Mouse (Mus musculus) stomach, embryonic 16.5 days (tissue): ENCODE results near the gene Evi5. TPM values are rescaled to one million over a fixed set of nuclear protein-coding genes. Genes with fewer than 3 reads are reported as not detected.

Experiments used
- ATAC-seq: fragments of 200-750 bp; cut with Nextera tagmentation; 2 replicates; pipeline ENCODE4 v1.8.0; 2017; ENCODE audit warnings: moderate number of reproducible peaks, moderate TSS enrichment; ENCODE audit not compliant: insufficient read depth, low FRiP score
- H3K27ac ChIP-seq: fragments of 300-500 bp; sonication (generic); 2 replicates; pipeline ENCODE4 v1.5.1; 2014; ENCODE audit warnings: low read length
- H3K27me3 ChIP-seq: fragments of 300-500 bp; sonication (generic); 2 replicates; pipeline ENCODE4 v1.6.1; 2014; ENCODE audit warnings: low read length, control low read depth, mixed read lengths; ENCODE audit not compliant: control insufficient read depth, insufficient read depth
- H3K36me3 ChIP-seq: fragments of 300-500 bp; sonication (generic); 2 replicates; pipeline ENCODE4 v1.6.1; 2014; ENCODE audit warnings: low read length; ENCODE audit not compliant: control insufficient read depth, insufficient read depth
- H3K4me1 ChIP-seq: fragments of 300-500 bp; sonication (generic); 2 replicates; pipeline ENCODE4 v1.6.1; 2014; ENCODE audit warnings: low read length, control low read depth, mixed read lengths; ENCODE audit not compliant: control insufficient read depth, insufficient read depth
- H3K4me2 ChIP-seq: fragments of 300-500 bp; sonication (generic); 2 replicates; pipeline ENCODE4 v1.6.1; 2014; ENCODE audit warnings: low read depth, low read length, mixed read lengths
- H3K4me3 ChIP-seq: fragments of 300-500 bp; sonication (generic); replicated peaks from 2 replicates; pipeline ENCODE4 v1.5.1; 2014; ENCODE audit warnings: mild to moderate bottlenecking, low read length
- H3K9ac ChIP-seq: fragments of 300-500 bp; sonication (generic); 2 replicates; pipeline ENCODE4 v1.6.1; 2014; ENCODE audit warnings: low read length
- H3K9me3 ChIP-seq: fragments of 300-500 bp; sonication (generic); replicated peaks from 2 replicates; pipeline ENCODE4 v1.6.1; 2016; ENCODE audit warnings: low read length, control low read depth; ENCODE audit not compliant: control insufficient read depth
- WGBS: fragments of 180-500 bp; shearing (Covaris S2); extraction: QIAGEN DNeasy Blood & Tissue Kit; methylation state at CpG from one replicate; pipeline ENCODE4 v1.1.7; 2014; 5-methylcytosine and 5-hydroxymethylcytosine counted together
- polyA plus RNA-seq: library from polyadenylated mRNA; unstranded; fragments of >200 nt; fragmentation: Nextera tagmentation; extraction: Ambion mirVana; gene quantifications from 2 replicates; pipeline ENCODE4 v1.2.1, GENCODE M21; 2015

Gene Evi5
- polyA plus RNA-seq, 1 experiment from 2014 or later: 55.2 TPM

DNA sequence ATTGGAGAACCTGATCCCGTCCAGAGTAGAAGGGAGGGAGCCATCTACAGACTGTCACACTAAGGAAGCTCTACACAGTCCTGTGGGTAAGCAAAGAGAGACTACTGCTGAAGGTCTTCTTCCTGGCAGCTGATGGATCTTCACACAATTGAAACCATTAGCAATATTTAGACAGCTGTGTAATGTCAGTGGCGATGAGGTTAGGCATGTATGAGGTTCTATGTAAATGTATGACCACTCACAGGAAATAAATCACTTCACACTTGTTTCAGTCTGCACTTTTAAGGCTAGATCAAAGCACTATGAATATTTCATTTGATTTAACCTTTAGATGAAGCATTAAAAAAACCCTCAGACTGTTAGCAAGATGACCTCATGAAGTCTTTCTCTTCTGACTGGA lies 118.8 kb downstream of the Evi5 start:
- Histone ChIP-seq H3K36me3 (no peaks in the 10 kb centered on the region), H3K9ac (no peak overlapping the region), H3K9me3 (no peaks in the 10 kb centered on the region), H3K4me1 (no peaks in the 10 kb centered on the region), H3K4me2 (no peak overlapping the region), H3K4me3 (no peak overlapping the region), H3K27me3 (no peaks in the 10 kb centered on the region), H3K27ac (no peak overlapping the region)
- no peak for ATAC-seq
- WGBS: 48% methylated on average over 2 of the region's 2 CpGs

DNA sequence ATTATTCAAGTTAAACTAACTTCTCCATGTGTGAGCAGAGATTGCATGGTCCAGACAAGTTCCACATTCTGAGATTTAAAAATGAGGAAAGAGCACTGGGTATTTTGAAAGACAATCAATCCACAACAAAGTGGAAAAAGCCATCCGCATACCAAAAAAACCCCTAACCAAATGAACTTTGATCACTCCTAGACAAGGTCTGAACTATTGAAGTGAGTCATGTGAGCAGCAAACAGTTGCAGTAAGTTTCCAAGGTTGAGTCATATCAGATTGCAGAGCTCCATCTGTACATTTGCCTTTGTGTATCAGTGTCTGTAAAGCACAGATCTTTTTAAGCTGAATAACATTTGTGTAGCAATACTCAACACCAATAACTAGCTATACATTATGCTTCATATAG lies 120.2 kb downstream of the Evi5 start:
- Histone ChIP-seq H3K4me3 (no peak overlapping the region), H3K27me3 (no peaks in the 10 kb centered on the region), H3K4me2 (no peak overlapping the region), H3K9me3 (no peaks in the 10 kb centered on the region), H3K9ac (no peak overlapping the region), H3K4me1 (no peaks in the 10 kb centered on the region), H3K36me3 (no peaks in the 10 kb centered on the region), H3K27ac (no peak overlapping the region)
- WGBS: 74% methylated on average over 1 of the region's 1 CpGs
- ATAC-seq: no peak

DNA sequence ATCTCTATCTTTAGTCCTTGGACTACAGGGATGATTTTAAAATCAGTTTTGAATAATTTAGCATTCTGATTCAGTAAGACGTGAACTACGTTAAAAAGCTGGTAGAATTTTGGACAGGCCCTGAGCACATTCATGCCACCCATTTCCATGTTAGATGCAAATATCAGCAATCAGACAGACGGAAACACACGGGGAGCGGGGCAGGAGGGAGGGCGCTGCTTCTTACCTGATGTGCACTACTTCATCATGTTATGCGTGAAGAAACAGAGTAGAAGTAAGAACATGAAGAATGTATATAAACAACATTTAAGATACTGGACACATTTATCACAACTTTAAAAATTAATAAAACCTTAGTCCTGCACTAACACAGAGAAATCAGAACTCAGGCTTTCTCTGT lies 121.3 kb downstream of the Evi5 start:
- H3K4me1 ChIP-seq: no peaks in the 10 kb centered on the region
- H3K27me3 ChIP-seq: no peaks in the 10 kb centered on the region
- no peak overlapping the region for H3K27ac ChIP-seq
- no peak overlapping the region for H3K9ac ChIP-seq
- ATAC-seq: no peak
- WGBS: 93% methylated on average over 7 of the region's 7 CpGs
- H3K4me2 ChIP-seq: no peak overlapping the region
- no peak overlapping the region for H3K4me3 ChIP-seq
- H3K9me3 ChIP-seq: no peaks in the 10 kb centered on the region
- H3K36me3 ChIP-seq: no peaks in the 10 kb centered on the region

DNA sequence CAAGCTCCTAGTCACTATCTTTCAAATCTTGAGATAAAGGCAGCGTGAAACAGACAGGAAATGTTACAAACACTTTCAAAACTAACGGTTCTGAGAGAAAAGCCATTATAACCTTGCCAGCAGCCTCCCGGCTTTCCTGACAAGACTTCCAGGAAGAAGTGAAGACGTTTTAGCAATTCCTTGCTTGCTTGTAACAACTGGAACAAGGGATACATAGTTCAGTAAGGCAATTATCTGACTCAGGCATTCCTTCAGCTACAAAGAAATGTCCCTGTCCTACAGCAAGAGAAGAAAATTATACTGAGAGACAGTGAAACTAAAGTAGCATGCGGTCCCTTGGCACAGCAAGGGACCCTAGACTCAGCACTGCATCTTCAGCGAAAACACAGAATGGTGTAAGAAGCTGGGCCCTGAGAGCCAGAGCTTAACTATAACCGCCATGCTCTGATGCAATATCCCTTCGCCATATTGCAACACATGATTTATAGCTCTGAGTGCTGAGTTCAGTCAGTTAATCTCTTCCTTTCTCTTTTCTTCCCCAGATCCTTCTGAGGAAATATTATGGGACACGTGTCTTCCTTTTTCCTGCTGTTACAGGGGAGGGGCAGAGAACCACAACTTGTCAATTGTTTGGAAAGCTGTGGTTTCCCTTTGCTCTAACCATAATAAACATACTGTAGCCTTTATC lies 125.5 kb downstream of the Evi5 start:
- Histone ChIP-seq H3K4me3 (no peak overlapping the region), H3K9ac (no peak overlapping the region), H3K9me3 (no peaks in the 10 kb centered on the region), H3K27me3 (no peaks in the 10 kb centered on the region), H3K36me3 (no peaks in the 10 kb centered on the region), H3K4me1 (no peaks in the 10 kb centered on the region), H3K4me2 (no peak overlapping the region), H3K27ac (no peak overlapping the region)
- WGBS: 49% methylated on average over 9 of the region's 9 CpGs
- ATAC-seq: no peak

DNA sequence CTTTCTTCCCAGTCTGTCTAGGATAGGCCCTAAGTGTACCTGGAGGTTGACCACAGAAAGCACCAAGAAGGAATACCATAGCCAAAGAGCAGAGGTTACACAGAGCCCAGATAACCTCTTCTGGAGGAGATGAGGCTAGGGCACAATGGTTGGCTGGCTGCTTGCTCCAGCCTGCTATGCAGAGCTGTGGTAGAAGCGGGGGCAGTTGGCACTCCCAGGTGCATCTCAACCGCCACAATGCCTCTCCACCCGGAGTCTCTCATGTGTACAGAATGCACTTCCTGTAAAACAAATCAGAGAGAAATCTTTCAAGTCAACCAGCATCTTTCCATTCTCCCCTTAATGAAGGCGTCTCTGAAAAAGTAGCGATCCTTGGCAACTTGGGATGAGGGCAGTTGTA lies 135.9 kb downstream of the Evi5 start:
- no peak for ATAC-seq

DNA sequence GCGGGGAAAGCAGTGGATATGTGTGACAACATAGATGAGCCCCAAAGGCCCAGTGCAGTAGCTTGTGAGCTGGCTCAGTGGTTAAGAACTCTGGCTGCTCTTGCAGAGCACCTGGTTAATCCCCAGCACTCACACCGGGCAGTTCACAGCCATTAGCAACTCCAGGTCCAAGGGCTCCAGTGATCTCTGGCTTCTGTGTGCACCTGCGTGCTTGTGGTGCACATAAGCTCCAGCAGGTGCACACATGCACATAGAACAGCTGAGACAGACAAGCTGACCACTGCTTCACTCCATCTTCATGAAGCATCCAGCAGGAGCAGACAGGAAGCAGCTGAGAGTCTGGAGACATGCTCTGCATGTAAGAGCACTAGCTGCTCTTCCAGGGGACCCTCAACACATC lies 136.6 kb downstream of the Evi5 start:
- H3K27ac ChIP-seq: no peak overlapping the region
- H3K4me1 ChIP-seq: no peaks in the 10 kb centered on the region
- no peak for ATAC-seq
- no peaks in the 10 kb centered on the region for H3K36me3 ChIP-seq
- H3K9ac ChIP-seq: no peak overlapping the region
- H3K4me3 ChIP-seq: no peak overlapping the region
- no peak overlapping the region for H3K4me2 ChIP-seq
- whole genome bisulfite sequencing: 66% methylated on average over 3 of the region's 3 CpGs
- 0 out of 2 replicates have a peak, but pooled peaks cover 3% of the 10 kb centered on the region for H3K9me3 ChIP-seq
- H3K27me3 ChIP-seq: no peaks in the 10 kb centered on the region

More for the DNA sequence above, 135.9 kb downstream of the Evi5 start:
- H3K27ac ChIP-seq: no peak overlapping the region
- 0 out of 2 replicates have a peak, but pooled peaks cover 3% of the 10 kb centered on the region for H3K9me3 ChIP-seq
- no peaks in the 10 kb centered on the region for H3K27me3 ChIP-seq
- no peak overlapping the region for H3K4me2 ChIP-seq
- 91% methylated on average over 5 of the region's 5 CpGs for WGBS
- H3K4me1 ChIP-seq: no peaks in the 10 kb centered on the region
- no peak overlapping the region for H3K4me3 ChIP-seq
- H3K9ac ChIP-seq: no peak overlapping the region
- H3K36me3 ChIP-seq: no peaks in the 10 kb centered on the region

DNA sequence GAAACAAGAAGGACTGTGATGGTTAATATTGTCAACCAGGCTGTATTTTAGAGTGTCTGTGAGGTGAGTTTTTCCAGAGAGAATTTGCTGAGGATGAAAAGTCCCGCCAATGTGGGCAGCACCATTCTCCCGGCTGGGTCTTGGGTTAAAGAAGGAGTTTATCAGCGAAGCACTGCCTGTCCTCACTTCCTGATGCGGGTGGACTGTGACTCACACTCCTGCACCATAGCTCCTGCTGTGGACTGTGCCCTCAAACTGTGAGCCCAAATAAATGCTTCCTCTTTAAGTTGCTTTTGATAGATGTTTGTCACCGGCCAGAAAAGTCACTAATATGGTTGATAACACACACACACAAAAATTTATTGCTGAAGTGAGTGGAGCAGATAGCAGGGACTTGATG lies 138.7 kb downstream of the Evi5 start:
- 0 out of 2 replicates have a peak, but pooled peaks cover 3% of the 10 kb centered on the region for H3K9me3 ChIP-seq
- no peak overlapping the region for H3K27ac ChIP-seq
- no peak for ATAC-seq
- no peaks in the 10 kb centered on the region for H3K36me3 ChIP-seq
- no peak overlapping the region for H3K9ac ChIP-seq
- H3K4me3 ChIP-seq: no peak overlapping the region
- whole genome bisulfite sequencing: 82% methylated on average over 5 of the region's 5 CpGs
- no peaks in the 10 kb centered on the region for H3K4me1 ChIP-seq
- H3K4me2 ChIP-seq: no peak overlapping the region
- H3K27me3 ChIP-seq: no peaks in the 10 kb centered on the region

DNA sequence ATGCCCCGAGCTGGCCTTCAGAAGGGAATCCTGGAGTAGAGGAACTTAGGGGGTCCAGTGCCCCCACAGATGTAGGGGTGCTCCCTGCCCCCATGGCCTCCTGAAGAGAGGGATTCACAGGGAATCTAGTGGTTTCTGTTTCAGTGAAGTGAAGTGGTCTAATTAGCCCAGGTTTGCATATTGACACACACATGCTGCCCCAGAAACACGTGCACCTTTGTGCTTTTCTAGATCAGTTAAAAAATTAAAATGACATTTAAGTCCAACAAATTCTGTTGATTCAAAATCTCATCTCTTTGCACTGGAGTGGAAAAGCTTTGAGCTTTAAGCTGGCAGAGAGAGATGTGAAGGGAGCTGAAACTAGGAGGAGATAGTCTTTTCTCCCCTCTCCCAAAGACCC lies 143.1 kb downstream of the Evi5 start:
- Histone ChIP-seq H3K36me3 (no peaks in the 10 kb centered on the region), H3K9me3 (no peaks in the 10 kb centered on the region), H3K4me2 (no peak overlapping the region), H3K27ac (no peak overlapping the region), H3K4me3 (no peak overlapping the region), H3K27me3 (peaks cover 29% of the 10 kb centered on the region), H3K9ac (no peak overlapping the region), H3K4me1 (no peaks in the 10 kb centered on the region)
- WGBS: 41% methylated on average over 2 of the region's 2 CpGs
- no peak for ATAC-seq

DNA sequence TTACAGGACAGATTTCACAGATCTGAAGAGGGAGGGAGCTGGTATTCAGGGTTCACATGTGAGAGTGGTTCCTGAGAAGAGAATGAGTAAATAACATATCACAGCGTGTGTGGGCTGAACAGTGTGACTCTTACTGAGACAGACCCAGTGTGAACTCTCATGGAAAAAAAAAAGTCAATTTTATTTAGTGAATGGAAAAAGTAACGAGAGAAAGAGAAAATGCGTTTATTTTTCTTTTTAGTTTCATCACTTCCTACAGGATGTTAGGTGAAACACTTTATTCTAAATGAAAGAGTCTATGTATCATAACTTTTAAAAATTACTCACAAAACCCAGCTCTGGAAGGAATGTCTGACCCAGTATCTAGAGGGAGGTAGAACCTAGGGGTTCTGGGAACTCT lies 143.5 kb downstream of the Evi5 start:
- WGBS: 52% methylated on average over 3 of the region's 3 CpGs
- Histone ChIP-seq H3K27me3 (peaks cover 33% of the 10 kb centered on the region), H3K4me3 (no peak overlapping the region), H3K4me2 (no peak overlapping the region), H3K9me3 (no peaks in the 10 kb centered on the region), H3K9ac (no peak overlapping the region), H3K27ac (no peak overlapping the region), H3K36me3 (no peaks in the 10 kb centered on the region), H3K4me1 (peaks cover 3% of the 10 kb centered on the region)
- ATAC-seq: no peak
